Mouse (Mus musculus) ES-CJ7 (cell line): ENCODE measurements at regions not wholly inside any gene's neighbourhood (a gene's known extent, or its start where the extent isn't known, plus 50 kb on each side); places are given as distances from the start of the nearest gene placed in this dataset.

Experiments used
- DNase-seq: peaks from one replicate; pipeline ENCODE4 v3.0.0; 2011; ENCODE audit warnings: low read depth, low spot score

- DNase-seq: peak; percentile 62
These were observed 339.1 kb upstream of the Msl3l2 start for GRCm38 (mm10) chr10:55767571-55767970.

DNA sequence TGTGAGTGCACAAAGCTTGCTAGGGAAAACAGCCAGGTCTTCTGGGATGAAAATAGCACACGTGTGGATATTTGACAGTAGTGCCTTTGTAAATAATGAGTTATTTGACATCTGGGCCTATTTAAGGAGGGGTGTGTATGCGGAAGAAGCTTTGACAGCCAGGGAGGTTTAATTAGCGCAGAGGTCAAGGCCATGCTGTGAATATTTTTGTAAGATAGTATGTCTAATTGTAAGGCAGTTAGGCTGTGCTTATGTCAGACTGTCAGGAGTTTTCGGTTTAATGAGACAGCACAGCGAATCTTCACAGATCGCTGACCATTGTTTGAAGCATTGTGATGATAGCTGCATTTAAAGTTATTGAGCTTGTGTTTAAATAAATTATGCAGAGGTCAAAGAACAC lies 337.1 kb upstream of the Msl3l2 start:
- DNase-seq: no peak

GRCm38 (mm10) chr10:55782674-55783469 lies 323.8 kb upstream of the Msl3l2 start:
- no peak for DNase-seq

DNA sequence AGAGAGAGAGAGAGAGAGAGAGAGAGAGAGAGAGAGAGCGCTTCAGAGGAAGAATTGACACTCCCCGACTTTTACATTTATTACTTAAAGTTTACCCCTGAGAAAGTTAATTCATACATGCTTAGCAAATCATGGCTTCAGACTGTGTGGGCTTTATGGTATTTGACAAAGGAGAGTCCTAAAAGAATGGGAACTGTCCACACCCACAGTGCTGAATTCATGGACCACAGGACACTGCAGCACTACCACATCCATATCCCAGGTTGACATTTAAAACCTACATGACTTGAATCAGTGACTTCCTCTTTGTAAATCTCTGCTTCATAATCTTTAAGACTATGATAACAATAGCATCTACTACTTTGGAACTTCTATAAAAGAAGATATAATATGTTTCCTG lies 292.8 kb upstream of the Msl3l2 start:
- peak; percentile 29 for DNase-seq

DNA sequence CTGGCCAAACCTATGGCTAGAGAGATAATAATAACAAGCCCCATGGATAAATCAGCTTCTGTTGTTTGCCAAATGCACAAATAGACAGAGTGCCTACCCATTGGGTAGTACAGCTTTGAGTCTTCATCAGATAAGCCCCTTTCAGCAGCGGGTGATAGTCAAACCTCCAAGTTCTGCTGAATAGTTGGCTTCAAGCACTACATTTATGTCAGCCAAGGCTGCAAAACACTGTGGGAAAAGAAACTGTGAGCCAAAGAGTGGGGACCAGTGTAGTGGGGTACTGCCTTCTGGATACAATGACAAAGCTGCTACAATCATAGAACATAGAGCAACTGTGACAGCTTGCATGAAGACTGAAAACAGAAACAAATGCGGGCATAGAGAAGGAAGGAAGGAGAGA lies 255.4 kb upstream of the Msl3l2 start:
- no peak for DNase-seq

DNA sequence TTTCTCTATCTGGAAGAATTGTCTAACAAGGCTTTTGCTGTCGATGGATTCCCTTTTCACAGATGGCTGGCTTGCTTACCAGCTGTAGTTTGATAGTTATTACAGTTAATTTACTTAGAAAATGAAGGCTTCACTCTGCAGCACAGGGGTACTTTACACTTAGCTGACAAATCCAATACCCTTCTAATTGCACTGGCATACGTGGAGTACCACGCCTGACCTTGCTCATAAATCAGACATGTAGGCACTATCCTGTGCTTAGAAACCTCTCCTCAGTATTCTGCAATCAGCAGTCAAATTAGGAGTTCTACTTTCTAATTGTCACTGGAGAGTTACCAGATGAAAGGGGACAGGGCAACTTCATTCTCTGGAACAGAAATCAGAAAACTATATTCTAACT lies 214.1 kb upstream of the Msl3l2 start:
- no peak for DNase-seq

- peak; percentile 7 for DNase-seq
These were observed 177.6 kb upstream of the Msl3l2 start for GRCm38 (mm10) chr10:55929100-55929499.

- no peak for DNase-seq
These were observed 172.7 kb upstream of the Msl3l2 start for GRCm38 (mm10) chr10:55933993-55934392.

DNA sequence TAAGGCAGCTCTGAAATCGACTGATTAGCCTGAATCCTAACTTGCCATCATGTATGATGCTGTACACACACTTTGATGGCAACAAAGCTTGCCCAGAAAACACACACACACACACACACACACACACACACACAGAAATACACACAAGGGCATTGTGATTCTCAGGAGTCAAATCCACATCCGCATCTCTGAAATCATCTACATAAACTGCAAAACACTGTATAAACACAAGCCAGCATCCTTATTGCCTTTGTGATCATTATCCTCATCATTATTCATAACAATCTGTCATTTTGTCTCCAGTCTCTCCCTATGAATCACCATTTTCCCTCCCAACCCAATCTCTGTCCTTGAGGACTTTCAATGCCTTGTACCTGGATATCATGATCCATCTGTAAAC lies 171.3 kb upstream of the Msl3l2 start:
- DNase-seq: no peak

DNA sequence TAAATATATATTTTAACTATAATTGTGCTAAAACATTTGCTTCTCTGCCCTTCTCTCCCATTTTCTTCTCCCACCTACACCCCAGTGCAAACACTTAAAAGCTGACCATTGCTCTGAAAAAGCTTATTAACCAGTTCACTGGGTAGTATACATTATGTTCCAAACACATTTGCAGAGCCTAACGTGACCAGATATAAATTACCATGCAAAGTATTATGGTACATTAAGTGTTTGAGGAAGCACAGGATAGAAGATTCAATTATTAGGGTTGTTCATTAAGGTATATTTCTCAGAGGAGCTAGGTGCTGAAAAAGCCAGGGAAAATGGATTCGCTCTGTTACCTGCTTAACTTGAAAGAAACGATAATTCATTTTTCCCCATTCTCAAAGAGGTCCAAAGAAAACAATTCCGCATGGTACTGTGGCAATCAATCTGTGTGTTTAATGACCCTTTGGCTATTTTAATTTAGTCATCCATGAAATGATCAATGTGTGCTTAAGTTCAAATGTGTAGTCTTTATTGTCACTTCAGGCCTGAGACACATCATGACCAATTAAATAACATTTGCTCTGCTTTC lies 144.0 kb upstream of the Msl3l2 start:
- DNase-seq: no peak
